Mouse (Mus musculus) adrenal gland, postnatal 14 days (tissue): ENCODE data around the gene Olfml1. TPM values are rescaled to one million over a fixed set of nuclear protein-coding genes. Genes with fewer than 3 reads are reported as not detected.

Experiments
- DNase-seq: peaks from one replicate; pipeline ENCODE4 v3.0.0; 2021; ENCODE audit warnings: mixed read lengths
- long read RNA-seq, 2 experiments: library from polyadenylated mRNA; stranded (forward); transcript quantifications; one replicate each; pipeline ENCODE4 v2.0.0; 2021
- total RNA-seq: library from RNA; stranded (reverse); gene quantifications from 2 replicates; pipeline ENCODE4 v1.2.3, GENCODE M21; 2021

Gene Olfml1
- total RNA-seq, result 7.5 and 7.8 TPM in 2 replicates
- long read RNA-seq, experiment 1, transcript Olfml1-201 (3 exons, 1,685 nt), result major isoform, 8 of 8 reads
- long read RNA-seq, experiment 1, partial matches to known transcripts, result 0 of 8 reads
- long read RNA-seq, experiment 1, other reads (novel, unspliced or antisense), result 0 of 8 reads
- long read RNA-seq, experiment 2, transcript Olfml1-201 (3 exons, 1,685 nt), result major isoform, 7 of 7 reads
- long read RNA-seq, experiment 2, partial matches to known transcripts, result 0 of 7 reads
- long read RNA-seq, experiment 2, other reads (novel, unspliced or antisense), result 0 of 7 reads

DNA sequence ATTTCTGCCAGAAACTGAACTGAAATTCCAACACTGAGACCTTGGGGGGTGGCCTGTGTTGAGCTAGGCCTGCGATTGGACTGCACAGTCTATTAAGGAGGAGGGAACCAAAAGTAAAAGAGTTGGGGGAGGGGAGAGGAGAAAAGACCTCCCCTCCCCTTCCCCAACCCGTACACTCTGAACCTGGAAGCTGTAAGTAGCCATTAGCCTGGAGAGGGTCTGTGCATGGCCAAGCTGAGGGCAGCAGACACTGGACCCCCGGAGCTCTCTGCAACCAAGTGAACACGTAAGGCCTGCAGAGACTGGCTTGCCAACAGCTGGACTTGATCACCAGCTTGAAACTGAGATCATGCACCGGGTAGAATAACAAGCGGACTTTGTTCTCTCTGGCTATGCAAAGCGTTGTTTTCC lies at the start of gene Olfml1:
TSS of gene Olfml1 (plus strand) at position 186 of the 411 bp plus-strand sequence.
- no peak for DNase-seq

DNA sequence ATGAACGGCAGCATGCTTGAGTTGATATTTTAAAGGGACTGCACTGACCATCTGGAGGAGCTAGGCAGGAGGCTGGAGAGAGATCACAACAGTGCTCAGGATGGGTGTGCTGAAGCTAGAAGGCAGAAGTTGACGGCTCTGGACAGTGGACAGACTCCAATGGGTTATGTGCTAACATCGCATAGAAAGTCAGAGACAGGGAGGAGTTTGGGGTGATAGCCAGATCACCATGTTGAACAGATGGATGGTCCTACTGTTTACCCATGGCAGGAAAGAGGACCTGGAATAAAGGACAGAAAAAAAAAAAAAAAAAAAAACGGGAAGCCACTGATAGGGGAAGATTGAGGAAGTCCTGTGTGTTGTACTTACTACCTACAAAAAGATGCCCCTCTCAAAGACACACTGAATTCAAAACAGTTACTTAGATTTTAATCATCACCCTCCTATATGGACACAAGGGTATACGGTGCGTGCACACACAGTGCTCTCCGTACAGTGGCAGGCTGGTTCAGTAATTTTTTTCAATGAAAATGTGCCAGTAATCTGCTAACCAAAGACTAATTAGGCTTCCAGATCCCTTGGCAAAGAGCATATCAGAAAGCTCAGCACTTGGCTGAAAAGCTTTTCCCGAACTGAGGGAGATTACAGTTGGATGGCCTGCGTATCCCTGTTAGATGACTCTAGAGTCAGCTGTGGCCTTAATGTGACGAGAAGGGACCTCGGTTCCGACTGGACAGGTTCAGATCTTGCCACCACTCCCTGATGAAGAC lies 47.8 kb upstream of the Olfml1 start:
- no peak for DNase-seq

DNA sequence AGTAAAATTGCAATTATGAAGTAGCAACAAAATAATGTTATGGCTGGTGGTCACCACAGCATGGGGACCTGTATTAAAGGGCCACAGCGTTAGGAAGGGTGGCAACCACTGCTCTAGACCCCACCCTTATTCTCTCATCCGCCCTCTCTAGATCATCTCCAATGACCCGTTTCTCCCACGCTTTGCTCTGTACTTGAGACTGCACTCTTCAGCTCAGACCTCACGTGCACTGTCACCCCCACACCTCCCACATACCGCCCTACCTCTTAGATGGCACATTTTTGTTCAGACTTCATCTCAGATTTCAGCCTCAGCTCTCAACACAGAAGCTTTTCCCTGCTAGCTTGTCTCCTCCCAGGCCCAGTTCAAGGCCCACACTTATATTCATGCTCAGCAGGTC lies 45.8 kb upstream of the Olfml1 start:
- DNase-seq, result no peak

DNA sequence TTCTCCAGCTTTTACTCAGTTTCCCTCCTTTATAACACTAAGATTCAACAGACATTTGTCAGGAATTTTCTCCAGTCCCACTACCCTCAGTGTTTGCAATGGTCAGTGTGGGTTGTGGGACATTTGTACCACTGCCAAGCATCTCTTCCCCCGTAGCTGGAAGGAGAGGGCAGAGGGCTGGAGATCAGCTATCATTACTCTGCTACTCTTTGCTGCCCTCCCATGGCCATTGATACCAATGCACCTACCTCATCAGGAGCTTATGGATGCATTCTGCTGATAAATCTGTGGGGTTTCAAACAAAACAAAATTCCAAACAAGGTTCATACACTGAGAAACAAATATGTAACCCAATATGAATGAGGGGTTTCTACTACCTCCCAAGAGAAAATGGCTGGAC lies 40.9 kb upstream of the Olfml1 start:
- DNase-seq, result peak; percentile 62

DNA sequence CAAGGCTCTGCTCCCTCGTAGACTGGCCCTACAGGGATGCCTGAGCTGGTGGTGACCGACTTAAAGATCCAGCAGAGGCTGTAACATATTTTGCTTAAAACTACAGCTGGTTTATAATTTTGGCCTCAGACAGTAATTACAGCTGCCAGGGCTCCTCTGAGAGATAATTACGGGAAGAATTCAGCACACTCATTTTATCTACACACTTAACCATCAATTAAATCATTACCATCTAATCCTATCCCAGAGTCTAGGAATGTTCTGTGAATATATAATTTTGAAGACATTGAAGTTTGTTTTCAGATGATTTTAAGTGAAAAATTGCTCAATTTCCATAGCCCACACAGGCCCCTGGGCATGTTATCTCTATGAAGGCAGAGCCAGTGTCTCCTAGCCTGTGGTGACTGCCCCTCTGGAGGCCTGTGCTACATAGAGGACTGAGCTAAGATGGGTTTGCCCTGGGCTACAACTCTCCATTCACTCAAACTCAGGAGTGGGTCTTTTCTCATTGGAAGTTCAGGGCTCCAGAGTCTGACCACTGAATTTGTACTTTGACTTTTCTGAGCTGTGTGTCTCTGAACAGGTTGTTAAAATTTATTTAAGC lies 39.0 kb upstream of the Olfml1 start:
- no peak for DNase-seq

DNA sequence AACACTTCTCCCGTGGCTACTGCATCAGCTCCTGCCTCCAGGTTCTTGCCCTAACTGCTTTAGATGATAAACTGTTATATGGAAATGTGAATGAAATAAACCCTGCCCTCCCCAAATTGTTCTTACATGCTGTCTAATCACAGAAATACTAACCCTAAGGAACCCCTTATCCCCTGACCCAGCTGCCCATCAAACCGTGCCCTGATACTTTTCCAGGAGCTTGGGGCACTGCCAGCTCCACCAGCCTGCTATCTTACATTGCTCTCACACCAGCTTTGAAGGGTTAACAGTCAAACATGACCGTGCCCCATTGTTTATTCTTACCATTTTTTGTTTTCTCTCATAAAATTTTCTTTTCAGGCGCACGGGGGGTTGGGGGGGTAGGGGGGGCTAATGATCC lies 37.9 kb upstream of the Olfml1 start:
- DNase-seq, result no peak

DNA sequence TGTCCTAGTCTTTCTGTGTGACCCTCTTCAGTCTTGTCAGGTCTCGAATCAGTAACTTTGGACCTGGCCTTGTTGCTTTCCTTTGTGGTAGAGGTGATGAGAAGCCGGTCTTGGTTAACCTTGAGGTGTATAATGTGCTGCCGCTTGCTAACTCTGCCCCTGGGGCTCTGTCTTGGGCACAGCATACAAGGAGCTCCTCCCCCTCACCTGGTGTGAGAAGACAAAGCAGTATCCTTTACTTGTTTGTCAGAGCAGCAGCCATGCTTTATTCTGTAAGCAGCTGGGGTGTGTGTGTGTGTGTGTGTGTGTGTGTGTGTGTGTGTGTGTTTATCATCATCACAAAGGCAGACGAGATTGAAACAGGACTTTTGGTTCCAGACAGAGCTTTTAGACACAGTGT lies 31.9 kb upstream of the Olfml1 start:
- no peak for DNase-seq

DNA sequence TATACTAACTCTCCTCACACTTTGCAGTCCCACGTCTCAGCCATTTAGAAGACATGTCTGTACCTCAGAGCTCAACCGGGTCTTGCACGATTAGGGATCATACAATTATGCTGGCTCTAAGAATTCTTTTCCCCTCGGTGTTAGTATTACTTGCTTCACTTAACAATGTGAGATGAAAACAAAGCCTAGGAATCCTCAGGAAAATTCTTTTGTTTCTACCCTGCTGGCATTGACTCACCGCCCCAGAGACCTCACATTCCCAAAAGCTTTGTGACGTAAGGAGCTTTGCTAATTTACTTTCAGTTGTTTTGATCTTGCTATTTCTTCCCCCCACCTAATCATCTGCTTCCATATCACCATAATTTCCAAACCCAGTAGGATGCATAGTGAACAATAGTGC lies 30.7 kb upstream of the Olfml1 start:
- DNase-seq, result no peak

DNA sequence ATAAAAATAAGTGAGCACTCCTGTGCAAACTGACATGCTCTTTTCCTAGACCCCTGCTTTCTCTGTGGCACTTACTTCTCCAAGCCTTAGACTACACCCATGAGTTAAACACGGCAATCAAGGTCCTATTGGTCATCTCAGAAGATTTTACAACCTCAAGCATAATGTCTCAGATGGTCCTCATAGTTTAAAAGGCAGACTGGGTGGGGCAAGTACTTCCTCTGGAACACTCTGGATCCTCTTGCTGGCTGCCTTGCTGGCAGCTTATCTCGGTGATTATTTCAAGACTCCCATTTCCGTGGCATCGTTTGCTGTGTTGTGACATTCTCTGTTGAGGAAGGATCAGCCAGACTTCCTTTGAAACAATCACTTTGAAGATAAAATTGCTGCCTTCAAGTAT lies 27.2 kb upstream of the Olfml1 start:
- DNase-seq, result no peak

DNA sequence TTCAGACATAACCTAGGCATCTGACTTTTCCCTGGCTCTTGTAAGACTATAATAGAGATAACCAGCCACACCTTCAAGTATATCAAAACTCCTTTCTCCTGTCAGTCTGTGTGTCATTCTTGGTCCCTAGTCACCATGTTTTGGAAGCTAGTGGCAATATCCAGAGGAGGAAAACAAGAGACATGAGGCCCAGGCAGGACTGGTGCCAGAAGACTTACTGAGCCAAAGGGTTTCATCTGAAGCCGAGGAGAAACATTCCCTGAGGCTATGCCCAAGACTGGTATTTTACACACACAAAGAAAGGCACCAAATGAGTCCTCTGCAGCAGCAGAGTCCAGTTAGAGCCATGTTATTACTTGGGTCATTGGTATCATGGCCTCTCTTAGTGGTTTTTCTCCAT lies 22.2 kb upstream of the Olfml1 start:
- DNase-seq, result no peak

DNA sequence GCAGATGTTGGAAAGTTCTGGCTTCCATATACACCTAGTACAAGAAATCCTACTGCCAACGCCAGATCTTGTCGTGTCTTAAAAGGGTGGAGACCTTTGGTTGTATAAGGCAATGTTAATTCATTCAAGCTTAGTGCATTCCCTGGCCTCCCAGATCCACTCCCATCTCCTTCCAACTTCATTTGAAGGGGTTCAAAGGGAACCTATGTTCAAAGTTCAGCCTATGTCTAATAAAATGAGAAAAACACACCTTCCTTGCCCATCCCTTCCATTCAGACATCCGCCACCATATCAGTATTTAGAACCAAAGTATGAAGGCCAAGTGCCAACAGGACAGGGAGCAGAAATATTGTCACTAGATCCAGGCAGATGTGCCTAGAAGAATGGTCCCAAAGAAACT lies 19.4 kb upstream of the Olfml1 start:
- DNase-seq, result no peak

DNA sequence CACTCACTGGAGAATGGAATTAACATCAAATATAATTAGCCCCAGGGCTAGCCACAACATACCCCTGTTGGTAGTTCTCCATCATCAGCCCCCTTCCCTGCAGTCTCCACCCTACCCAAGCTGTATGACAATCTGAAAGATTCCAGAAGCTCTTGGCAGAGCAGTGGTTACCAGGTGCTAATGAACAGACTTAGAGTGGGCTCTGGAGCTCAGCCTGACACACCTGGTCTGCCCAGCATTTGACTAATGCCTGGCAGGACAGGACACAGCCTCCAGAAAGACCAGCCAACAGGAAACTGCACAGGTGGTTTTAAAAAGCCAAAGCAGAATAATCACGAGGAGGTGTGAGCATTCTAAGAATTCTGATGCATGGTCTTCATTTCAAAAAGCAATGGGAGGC lies 13.8 kb upstream of the Olfml1 start:
- no peak for DNase-seq

DNA sequence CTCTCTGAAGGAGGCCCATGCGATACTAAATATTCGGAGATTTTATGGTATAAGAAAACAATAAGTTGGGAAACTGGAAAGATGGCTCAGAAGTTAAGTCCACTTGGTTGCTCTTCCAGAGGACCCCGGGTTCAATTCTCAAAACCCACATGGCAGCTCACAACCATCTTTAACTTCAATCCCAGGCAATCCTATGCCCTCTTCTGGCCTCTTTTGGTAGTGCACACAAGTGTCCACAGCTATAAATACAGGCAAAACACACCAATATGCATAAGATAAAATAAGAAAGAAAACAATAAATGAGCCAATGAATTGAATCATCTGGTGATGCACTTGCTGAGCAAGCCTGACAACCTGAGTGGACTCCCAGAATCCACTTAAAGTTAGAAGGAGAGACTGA lies 11.3 kb upstream of the Olfml1 start:
- peak; percentile 11 for DNase-seq

DNA sequence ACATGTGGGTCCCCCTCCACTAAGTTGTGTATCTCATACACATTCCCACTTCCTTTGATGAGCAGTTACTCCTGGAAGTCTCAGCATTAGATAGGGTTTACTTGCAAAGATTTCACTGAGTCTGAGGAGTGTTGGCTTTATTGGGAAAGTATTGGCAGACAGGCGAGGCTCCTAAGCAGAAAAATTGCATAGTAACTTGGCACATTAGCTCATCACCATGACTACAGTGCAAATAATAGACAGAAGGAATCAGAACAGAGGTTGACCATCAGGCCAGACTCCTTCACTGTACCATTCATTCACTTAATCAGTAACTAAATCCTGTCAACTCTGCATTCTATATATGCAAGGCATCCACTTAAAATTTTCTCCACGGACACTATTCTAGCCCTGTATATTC lies 6.6 kb upstream of the Olfml1 start:
- DNase-seq, result peak; percentile 9

DNA sequence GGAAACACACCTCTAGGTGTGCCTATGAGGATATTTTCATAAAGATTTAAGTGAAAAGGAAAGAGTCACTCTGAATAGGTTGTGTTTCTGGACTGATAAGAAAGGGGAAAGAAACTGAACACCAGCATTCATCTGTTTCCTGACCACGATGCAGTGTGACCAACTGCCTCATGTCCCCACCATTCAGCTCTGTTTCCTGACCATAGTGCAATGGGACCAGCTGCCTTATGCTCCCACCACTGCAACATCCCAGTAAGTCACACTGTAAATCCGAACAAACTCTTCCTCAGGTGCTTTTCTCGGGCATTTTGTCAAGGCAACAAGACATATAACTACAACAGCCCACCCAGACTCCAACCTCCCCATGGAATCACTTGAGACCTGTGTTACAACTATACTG lies 5.7 kb upstream of the Olfml1 start:
- DNase-seq, result no peak

DNA sequence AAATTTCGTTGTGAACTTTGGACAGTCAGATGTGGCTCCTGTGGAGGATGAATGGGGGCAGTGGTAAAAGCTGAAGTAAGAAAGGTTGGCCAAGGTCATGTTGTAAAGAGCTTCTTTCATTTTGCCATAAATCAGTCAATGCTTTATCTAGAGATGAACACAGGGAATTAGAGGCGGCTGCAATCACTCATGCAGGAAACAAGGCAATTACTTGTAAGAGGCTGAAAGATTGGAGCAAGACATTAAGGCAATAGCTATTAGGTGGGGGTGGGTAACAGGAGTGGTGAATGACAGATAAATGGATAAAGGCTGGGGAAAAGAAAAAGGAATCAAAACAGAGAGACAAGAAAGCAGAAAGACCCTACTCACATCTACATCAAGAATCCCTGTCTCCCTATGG lies 3.5 kb upstream of the Olfml1 start:
- DNase-seq, result no peak

DNA sequence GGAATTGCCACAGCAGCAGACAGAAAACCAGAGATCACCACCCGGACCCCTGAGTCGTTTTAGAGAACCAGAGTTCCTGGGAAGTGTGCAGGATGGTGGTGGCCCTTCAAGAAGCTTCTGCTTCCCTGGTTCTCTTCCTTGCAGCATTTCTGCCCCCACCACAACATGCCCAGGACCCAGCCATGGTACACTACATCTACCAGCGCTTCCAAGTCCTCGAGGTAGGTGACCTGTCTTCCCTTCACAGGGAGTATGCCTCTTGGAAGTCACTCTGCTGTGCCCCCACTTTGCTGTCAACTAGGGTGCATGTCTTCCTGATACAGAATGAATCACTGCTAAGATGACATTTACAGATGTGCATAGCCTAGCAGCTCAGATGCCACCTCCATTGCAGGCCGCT lies 428 bp downstream of the Olfml1 start:
- DNase-seq, result no peak

DNA sequence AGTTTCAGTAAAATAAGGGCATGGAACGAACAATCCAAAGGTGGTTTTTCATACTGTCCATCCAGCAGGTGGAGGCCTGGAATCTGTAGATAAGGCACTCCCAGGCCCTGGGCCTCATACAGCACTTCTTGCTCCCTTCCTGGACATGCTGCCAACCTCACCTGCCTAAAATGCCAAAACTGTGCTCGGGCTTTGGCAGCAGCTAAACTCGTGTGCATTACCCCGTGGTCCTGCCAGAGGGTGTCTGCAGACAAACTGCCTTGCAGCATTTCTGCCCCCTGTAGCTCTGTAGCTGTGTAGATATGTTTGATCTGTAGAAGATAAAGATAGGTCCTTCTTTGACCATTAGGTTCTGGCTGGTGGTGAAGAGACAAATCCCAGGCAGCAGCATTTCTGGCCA lies 1.7 kb downstream of the Olfml1 start:
- DNase-seq, result no peak

DNA sequence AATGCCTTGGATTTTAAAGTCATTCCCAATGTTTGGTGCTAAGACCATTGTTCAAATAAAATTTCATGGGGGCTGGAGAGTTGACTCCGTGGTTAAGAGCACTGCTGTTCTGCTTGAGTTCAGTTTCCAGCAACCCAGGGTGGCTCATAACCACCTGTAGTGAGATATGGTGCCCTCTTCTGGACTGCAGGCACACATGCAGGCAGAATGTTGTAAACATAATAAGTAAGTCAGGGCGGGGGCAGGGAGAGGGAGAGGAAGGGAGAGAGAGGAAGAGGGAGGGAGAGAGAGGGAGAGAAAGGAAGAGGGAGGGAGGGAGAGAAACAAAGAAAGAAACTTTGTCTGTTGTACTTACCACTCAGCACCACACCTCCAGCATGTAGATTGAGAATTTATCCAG lies 6.6 kb downstream of the Olfml1 start:
- no peak for DNase-seq

DNA sequence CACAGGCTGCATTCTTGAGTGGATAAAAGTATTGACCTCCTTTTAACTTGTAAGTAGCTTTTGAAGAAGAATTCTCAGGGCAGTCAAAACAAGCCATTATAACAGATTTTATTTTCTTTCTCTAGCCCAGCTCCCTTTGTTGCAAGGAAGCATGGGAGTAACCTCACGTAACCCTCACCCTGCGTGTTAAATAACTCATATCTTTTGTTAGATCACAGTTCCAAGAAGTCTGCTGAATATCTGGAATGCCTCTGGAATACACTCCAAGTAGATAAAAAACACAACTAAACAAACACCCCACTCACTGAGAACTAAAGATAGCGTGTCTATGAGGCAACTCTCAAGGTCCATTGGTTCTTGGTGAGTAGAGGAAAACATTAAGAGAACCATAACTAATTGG lies 7.0 kb downstream of the Olfml1 start:
- no peak for DNase-seq

DNA sequence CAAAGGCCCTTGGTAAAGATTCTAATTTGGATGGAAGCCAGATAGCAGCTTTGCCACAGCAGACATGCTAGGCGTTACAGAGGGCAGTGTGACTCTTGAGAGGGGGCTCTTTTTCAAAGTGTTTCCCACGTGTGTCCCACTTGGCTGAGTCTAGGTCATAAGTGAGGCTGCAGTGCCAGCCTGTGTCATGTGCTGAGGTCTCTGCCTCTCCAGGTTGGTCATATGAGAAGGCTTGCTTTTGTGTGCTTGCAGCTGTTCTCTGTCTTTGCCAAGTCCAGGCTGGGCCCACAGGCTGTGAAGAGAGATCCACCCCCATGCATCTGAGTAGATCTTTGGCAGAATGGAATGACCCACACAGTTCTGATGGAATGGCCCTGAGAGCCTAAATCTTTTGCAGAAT lies 25.4 kb downstream of the Olfml1 start:
- DNase-seq, result peak; percentile 8

DNA sequence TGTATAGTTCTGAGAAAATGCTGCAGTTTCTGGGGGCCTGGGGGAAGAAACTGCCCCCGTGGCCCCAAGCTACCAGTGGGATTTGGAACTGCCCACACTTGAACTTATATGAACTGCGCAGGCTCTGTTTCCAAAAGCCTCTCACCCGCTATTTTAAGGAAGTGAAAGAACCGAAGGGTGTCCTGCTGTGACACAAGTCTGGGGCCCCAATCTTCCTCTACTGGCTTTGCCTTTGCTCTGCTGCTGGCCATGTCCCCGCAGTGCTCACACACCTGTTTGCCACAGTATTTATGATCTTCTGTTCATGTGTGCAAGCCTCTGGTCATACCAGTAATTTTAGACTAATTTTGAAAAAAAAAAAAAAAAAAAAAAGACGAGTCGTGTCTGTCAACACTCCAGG lies 26.7 kb downstream of the Olfml1 start:
- DNase-seq, result no peak

DNA sequence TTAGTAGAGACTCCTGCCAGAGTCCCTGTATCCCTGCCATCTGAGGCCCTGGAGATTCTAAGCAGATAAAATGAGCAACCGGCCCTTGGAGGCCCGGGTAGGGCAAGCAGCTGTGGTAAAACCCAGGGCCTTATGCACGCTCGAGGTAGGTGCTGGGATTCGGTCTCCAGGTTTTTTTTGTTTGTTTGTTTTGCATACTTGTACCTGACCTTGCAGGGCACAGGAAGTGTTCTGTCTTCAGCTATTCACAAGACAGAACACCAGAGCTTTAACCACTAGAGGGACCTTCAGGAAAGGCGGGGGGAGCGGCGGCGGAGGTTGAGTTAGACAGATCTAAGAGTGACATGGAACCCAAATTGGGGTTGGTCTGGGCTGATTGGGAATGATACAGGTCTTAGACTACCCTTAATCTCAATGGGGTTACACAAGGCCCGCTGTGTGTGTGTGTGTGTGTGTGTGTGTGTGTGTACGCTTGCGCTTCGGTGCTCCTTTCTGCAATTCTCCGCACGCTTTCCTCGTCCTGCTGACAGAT lies 27.1 kb downstream of the Olfml1 start:
- DNase-seq, result peak; percentile 73
